Mouse (Mus musculus) hindbrain, embryonic 16.5 days (tissue): ENCODE results near the gene Adamts14. TPM values are rescaled to one million over a fixed set of nuclear protein-coding genes. Genes with fewer than 3 reads are reported as not detected.

ENCODE experiments used
- ATAC-seq: fragments of 200-750 bp; cut with Nextera tagmentation; 2 replicates; pipeline ENCODE4 v1.8.0; 2017; ENCODE audit warnings: moderate TSS enrichment, moderate library complexity
- H3K27ac ChIP-seq: fragments of 300-500 bp; sonication (generic); 2 replicates; pipeline ENCODE4 v1.5.1; 2014; ENCODE audit warnings: low read depth, mild to moderate bottlenecking, control low read depth, low read length, moderate library complexity
- H3K27me3 ChIP-seq: fragments of 300-500 bp; sonication (generic); replicated peaks from 2 replicates; pipeline ENCODE4 v1.6.1; 2014; ENCODE audit warnings: low read length; ENCODE audit not compliant: control insufficient read depth, insufficient read depth
- H3K36me3 ChIP-seq: fragments of 300-500 bp; sonication (generic); 2 replicates; pipeline ENCODE4 v1.6.1; 2014; ENCODE audit warnings: mild to moderate bottlenecking, low read length, moderate library complexity, mixed read lengths; ENCODE audit not compliant: control insufficient read depth, insufficient read depth
- H3K4me1 ChIP-seq: fragments of 300-500 bp; sonication (generic); 2 replicates; pipeline ENCODE4 v1.6.1; 2014; ENCODE audit warnings: low read depth, low read length; ENCODE audit not compliant: control insufficient read depth, insufficient read depth
- H3K4me2 ChIP-seq: fragments of 300-500 bp; sonication (generic); 2 replicates; pipeline ENCODE4 v1.6.1; 2014; ENCODE audit warnings: mild to moderate bottlenecking, low read length, control low read depth, moderate library complexity
- H3K4me3 ChIP-seq: fragments of 300-500 bp; sonication (generic); 2 replicates; pipeline ENCODE4 v1.5.1; 2014; ENCODE audit warnings: mild to moderate bottlenecking, low read length, control low read depth, moderate library complexity
- H3K9ac ChIP-seq: fragments of 300-500 bp; sonication (generic); 2 replicates; pipeline ENCODE4 v1.6.1; 2014; ENCODE audit warnings: low read depth, mild to moderate bottlenecking, control low read depth, low read length, moderate library complexity
- H3K9me3 ChIP-seq: fragments of 300-500 bp; sonication (generic); 2 replicates; pipeline ENCODE4 v1.6.1; 2014; ENCODE audit warnings: mild to moderate bottlenecking, low read length, moderate library complexity; ENCODE audit not compliant: control insufficient read depth
- WGBS: fragments of 180-500 bp; shearing (Covaris S2); extraction: QIAGEN DNeasy Blood & Tissue Kit; methylation state at CpG from one replicate; pipeline ENCODE4 v1.1.7; 2014; 5-methylcytosine and 5-hydroxymethylcytosine counted together
- polyA plus RNA-seq: library from polyadenylated mRNA; unstranded; fragments of >200 nt; fragmentation: Nextera tagmentation; extraction: Ambion mirVana; gene quantifications from 2 replicates; pipeline ENCODE4 v1.2.1, GENCODE M21; 2015

Gene Adamts14
- polyA plus RNA-seq, 1 experiment from 2014 or later = 0.29 TPM

- Histone ChIP-seq H3K9me3 (peaks cover 2% of the 10 kb centered on the region; the same call in 1 of the 2 replicates), H3K9ac (no peak overlapping the region), H3K4me3 (no peak overlapping the region), H3K27ac (no peak overlapping the region), H3K4me1 (no peaks in the 10 kb centered on the region), H3K27me3 (no peaks in the 10 kb centered on the region), H3K4me2 (no peak overlapping the region), H3K36me3 (no peaks in the 10 kb centered on the region)
- ATAC-seq = no peak
- WGBS = 68% methylated on average over 4 of the region's 4 CpGs
These were observed 31.2 kb downstream of the Adamts14 start for GRCm38 (mm10) chr10:61241961-61242421.

- ATAC-seq = no peak
- Histone ChIP-seq H3K9me3 (peaks cover 2% of the 10 kb centered on the region; the same call in 1 of the 2 replicates), H3K9ac (no peak overlapping the region), H3K36me3 (no peaks in the 10 kb centered on the region), H3K4me3 (no peak overlapping the region), H3K27me3 (no peaks in the 10 kb centered on the region), H3K4me2 (no peak overlapping the region), H3K4me1 (no peaks in the 10 kb centered on the region), H3K27ac (no peak overlapping the region)
- 75% methylated on average over 14 of the region's 14 CpGs for WGBS
These were observed 32.9 kb downstream of the Adamts14 start for GRCm38 (mm10) chr10:61240108-61240920.

- Histone ChIP-seq H3K4me3 (no peak overlapping the region), H3K9ac (no peak overlapping the region), H3K9me3 (peaks cover 2% of the 10 kb centered on the region; the same call in 1 of the 2 replicates), H3K4me1 (no peaks in the 10 kb centered on the region), H3K27ac (no peak overlapping the region), H3K36me3 (no peaks in the 10 kb centered on the region), H3K27me3 (no peaks in the 10 kb centered on the region), H3K4me2 (no peak overlapping the region)
- ATAC-seq = no peak
- 82% methylated on average over 6 of the region's 6 CpGs for WGBS
These were observed 35.9 kb downstream of the Adamts14 start for GRCm38 (mm10) chr10:61237391-61237785.

GRCm38 (mm10) chr10:61236683-61237390, 36.4 kb downstream of the Adamts14 start:
- Histone ChIP-seq H3K4me3 (no peak overlapping the region), H3K4me1 (no peaks in the 10 kb centered on the region), H3K9ac (no peak overlapping the region), H3K4me2 (no peak overlapping the region), H3K27ac (no peak overlapping the region), H3K27me3 (no peaks in the 10 kb centered on the region), H3K9me3 (peaks cover 2% of the 10 kb centered on the region; the same call in 1 of the 2 replicates), H3K36me3 (no peaks in the 10 kb centered on the region)
- WGBS = 60% methylated on average over 4 of the region's 4 CpGs
- no peak for ATAC-seq

GRCm38 (mm10) chr10:61235677-61236267, 37.5 kb downstream of the Adamts14 start:
- no peak overlapping the region for H3K27ac ChIP-seq
- H3K4me2 ChIP-seq = no peak overlapping the region
- peaks cover 2% of the 10 kb centered on the region; the same call in 1 of the 2 replicates for H3K9me3 ChIP-seq
- H3K4me3 ChIP-seq = no peak overlapping the region
- ATAC-seq = no peak
- no peaks in the 10 kb centered on the region for H3K27me3 ChIP-seq
- no peak overlapping the region for H3K9ac ChIP-seq
- no peaks in the 10 kb centered on the region for H3K4me1 ChIP-seq
- no peaks in the 10 kb centered on the region for H3K36me3 ChIP-seq
- WGBS = 95% methylated on average over 6 of the region's 6 CpGs

- H3K4me2 ChIP-seq = no peak overlapping the region
- WGBS = 74% methylated on average over 4 of the region's 4 CpGs
- H3K4me3 ChIP-seq = no peak overlapping the region
- no peak for ATAC-seq
- H3K9me3 ChIP-seq = peaks cover 2% of the 10 kb centered on the region; the same call in 1 of the 2 replicates
- no peak overlapping the region for H3K27ac ChIP-seq
- no peak overlapping the region for H3K9ac ChIP-seq
- H3K4me1 ChIP-seq = no peaks in the 10 kb centered on the region
- no peaks in the 10 kb centered on the region for H3K27me3 ChIP-seq
- no peaks in the 10 kb centered on the region for H3K36me3 ChIP-seq
These were observed 38.9 kb downstream of the Adamts14 start for GRCm38 (mm10) chr10:61234319-61234718.

- no peak overlapping the region for H3K4me3 ChIP-seq
- no peaks in the 10 kb centered on the region for H3K27me3 ChIP-seq
- no peaks in the 10 kb centered on the region for H3K4me1 ChIP-seq
- H3K9ac ChIP-seq = no peak overlapping the region
- no peaks in the 10 kb centered on the region for H3K36me3 ChIP-seq
- no peak overlapping the region for H3K4me2 ChIP-seq
- no peak overlapping the region for H3K27ac ChIP-seq
- peak; percentile 75 for ATAC-seq
- WGBS = 35% methylated on average over 7 of the region's 7 CpGs
- no peaks in the 10 kb centered on the region for H3K9me3 ChIP-seq
These were observed 40.2 kb downstream of the Adamts14 start for GRCm38 (mm10) chr10:61232858-61233567.

- Histone ChIP-seq H3K27me3 (no peaks in the 10 kb centered on the region), H3K27ac (no peak overlapping the region), H3K36me3 (no peaks in the 10 kb centered on the region), H3K9ac (no peak overlapping the region), H3K4me3 (no peak overlapping the region), H3K4me2 (no peak overlapping the region), H3K9me3 (no peaks in the 10 kb centered on the region), H3K4me1 (no peaks in the 10 kb centered on the region)
- ATAC-seq = no peak
- 84% methylated on average over 3 of the region's 3 CpGs for WGBS
These were observed 41.5 kb downstream of the Adamts14 start for GRCm38 (mm10) chr10:61231756-61232155.
